Mouse (Mus musculus) embryonic facial prominence, embryonic 13.5 days (tissue): Measurements from ENCODE around the gene Kri1. TPM values are rescaled to one million over a fixed set of nuclear protein-coding genes. Genes with fewer than 3 reads are reported as not detected.
"Not testable (repeated sequence)": the region's sequence is repeated elsewhere in the genome, so short reads cannot be mapped to it uniquely, and the experiment has no call there.

Experiments used
- ATAC-seq: fragments of 200-750 bp; cut with Nextera tagmentation; 2 replicates; pipeline ENCODE4 v1.8.0; 2017; ENCODE audit warnings: low read depth; ENCODE audit not compliant: insufficient number of reproducible peaks, insufficient read depth, low FRiP score, low TSS enrichment
- H3K27ac ChIP-seq: fragments of 300-500 bp; sonication (generic); 2 replicates; pipeline ENCODE4 v1.5.1; 2015; ENCODE audit warnings: moderate library complexity, mild to moderate bottlenecking, inconsistent platforms
- H3K27me3 ChIP-seq: fragments of 300-500 bp; sonication (generic); 2 replicates; pipeline ENCODE4 v1.6.1; 2015; ENCODE audit warnings: mild to moderate bottlenecking, inconsistent platforms
- H3K36me3 ChIP-seq: fragments of 300-500 bp; sonication (generic); 2 replicates; pipeline ENCODE4 v1.6.1; 2015; ENCODE audit warnings: mild to moderate bottlenecking, inconsistent platforms
- H3K4me1 ChIP-seq: fragments of 300-500 bp; sonication (generic); 2 replicates; pipeline ENCODE4 v1.6.1; 2015; ENCODE audit warnings: inconsistent platforms
- H3K4me2 ChIP-seq: fragments of 300-500 bp; sonication (generic); 2 replicates; pipeline ENCODE4 v1.6.1; 2015; ENCODE audit warnings: moderate library complexity, mild to moderate bottlenecking, inconsistent platforms
- H3K4me3 ChIP-seq: fragments of 300-500 bp; sonication (generic); 2 replicates; pipeline ENCODE4 v1.5.1; 2015; ENCODE audit warnings: mild to moderate bottlenecking, inconsistent platforms
- H3K9ac ChIP-seq: fragments of 300-500 bp; sonication (generic); 2 replicates; pipeline ENCODE4 v1.6.1; 2015; ENCODE audit warnings: mild to moderate bottlenecking, inconsistent platforms
- H3K9me3 ChIP-seq: fragments of 300-500 bp; sonication (generic); 2 replicates; pipeline ENCODE4 v1.6.1; 2016; ENCODE audit warnings: inconsistent platforms
- WGBS: fragments of 180-500 bp; shearing (Covaris S2); methylation state at CpG from one replicate; pipeline ENCODE4 v1.1.7; 2015; ENCODE audit warnings: mixed read lengths; 5-methylcytosine and 5-hydroxymethylcytosine counted together
- polyA plus RNA-seq: library from polyadenylated mRNA; unstranded; fragments of >200 nt; fragmentation: Nextera tagmentation; extraction: Ambion mirVana; gene quantifications from 2 replicates; pipeline ENCODE4 v1.2.1, GENCODE M21; 2015

Gene Kri1
- polyA plus RNA-seq, 1 experiment from 2014 or later = 19.2 TPM

DNA sequence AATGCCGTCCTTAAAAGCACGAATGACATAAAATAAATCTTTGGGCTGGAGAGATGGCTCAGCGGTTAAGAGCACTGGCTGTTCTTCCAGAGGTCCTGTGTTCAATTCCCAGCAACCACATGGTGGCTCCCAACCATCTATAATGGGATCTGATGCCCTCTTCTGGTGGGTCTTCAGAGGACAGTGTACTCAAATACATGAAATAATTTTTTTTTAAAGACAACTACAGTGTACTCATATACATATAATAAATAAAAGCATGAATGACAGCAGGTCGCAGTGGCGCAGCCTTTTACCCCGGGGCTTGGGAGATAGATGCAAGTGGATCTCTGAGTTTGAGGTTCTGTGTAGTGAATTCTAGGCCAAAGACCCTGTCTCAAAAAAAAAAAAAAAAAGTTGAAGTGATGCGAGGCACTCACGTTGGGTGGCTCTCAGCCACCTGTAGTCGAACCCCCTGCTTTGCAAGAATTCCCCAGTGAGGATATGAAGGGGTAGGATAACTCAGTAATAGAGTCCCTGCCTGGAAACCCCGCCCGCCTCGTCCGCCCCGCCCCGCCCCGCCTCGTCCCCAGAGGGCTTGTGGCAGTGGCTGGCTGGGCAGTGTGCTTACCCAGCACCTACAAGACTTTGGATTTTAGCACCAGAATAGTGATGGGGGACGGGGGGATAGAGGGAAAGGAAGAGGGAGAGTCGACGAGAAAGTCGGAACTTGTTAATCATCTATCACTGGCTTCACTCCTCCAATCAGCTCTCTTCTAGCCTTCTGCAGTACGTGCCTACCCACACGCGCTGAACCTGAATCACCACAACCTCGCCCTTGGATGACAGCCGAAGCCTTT is 63.0 kb downstream of the Kri1 start:
- no peak for ATAC-seq
- WGBS = 23% methylated on average over 26 of the region's 26 CpGs
- Histone ChIP-seq H3K4me1 (peaks cover 18% of the 10 kb centered on the region), H3K4me3 (peak overlapping the region; percentile 32), H3K4me2 (peak overlapping the region; percentile 56), H3K9me3 (no peaks in the 10 kb centered on the region), H3K36me3 (peaks cover 12% of the 10 kb centered on the region), H3K27ac (no peak overlapping the region), H3K9ac (peak overlapping the region; percentile 59; the same call in 1 of the 2 replicates), H3K27me3 (0 out of 2 replicates have a peak, but pooled peaks cover 6% of the 10 kb centered on the region)

DNA sequence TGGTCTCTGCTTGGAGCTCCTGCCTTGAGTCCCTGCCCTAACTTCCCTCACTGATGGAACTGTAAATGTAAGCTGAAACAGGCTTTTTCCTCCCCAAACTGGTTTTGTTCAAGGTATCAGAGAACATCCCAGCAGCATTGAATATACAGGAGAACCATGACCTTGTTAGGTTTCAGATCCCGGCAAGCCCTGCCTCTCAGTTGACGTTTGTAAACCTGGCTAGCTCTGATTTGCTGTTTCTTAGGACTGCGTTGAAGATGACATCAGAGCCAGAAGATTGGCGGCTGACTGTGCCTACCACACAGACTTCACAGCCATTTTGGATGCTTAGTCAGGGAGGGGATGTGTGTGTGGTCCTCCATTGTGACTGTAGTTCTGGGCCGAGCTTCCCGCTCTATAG is 63.9 kb downstream of the Kri1 start:
- Histone ChIP-seq H3K9ac (no peak overlapping the region), H3K27me3 (0 out of 2 replicates have a peak, but pooled peaks cover 6% of the 10 kb centered on the region), H3K4me2 (no peak overlapping the region), H3K9me3 (no peaks in the 10 kb centered on the region), H3K27ac (no peak overlapping the region), H3K4me1 (peaks cover 18% of the 10 kb centered on the region), H3K36me3 (peaks cover 3% of the 10 kb centered on the region; the same call in 1 of the 2 replicates), H3K4me3 (no peak overlapping the region)
- ATAC-seq = no peak
- WGBS = 94% methylated on average over 6 of the region's 6 CpGs

DNA sequence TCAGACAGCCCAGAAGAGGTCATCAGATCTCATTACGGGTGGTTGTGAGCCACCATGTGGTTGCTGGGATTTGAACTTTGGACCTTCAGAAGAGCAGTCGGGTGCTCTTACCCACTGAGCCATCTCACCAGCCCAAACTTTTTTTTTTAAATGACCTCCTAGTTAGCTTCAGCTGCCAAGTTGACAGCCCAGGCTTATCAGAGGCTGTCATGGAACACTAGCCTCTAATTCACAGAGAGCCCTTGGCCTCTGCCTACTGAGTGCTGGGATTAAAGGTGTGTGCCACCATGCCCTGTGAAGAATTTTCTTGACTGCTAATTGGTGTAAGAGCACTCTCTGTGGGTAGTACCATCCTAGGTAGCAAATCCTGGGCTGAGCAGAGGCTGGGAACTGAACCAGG is 64.3 kb downstream of the Kri1 start:
- H3K4me1 ChIP-seq = peaks cover 18% of the 10 kb centered on the region
- not testable (repeated sequence) for H3K9ac ChIP-seq, H3K27ac ChIP-seq, H3K4me2 ChIP-seq, ATAC-seq, H3K36me3 ChIP-seq, H3K27me3 ChIP-seq, H3K4me3 ChIP-seq, H3K9me3 ChIP-seq
- 96% methylated on average over 2 of the region's 2 CpGs for WGBS

Other genes with a start within 250 kb of the Kri1 start
- gene Zglp1, start 220.9 kb downstream of the Kri1 start, polyA plus RNA-seq = 1.3 TPM in 1 of 2 replicates, not detected in the other
- 0.79 and 1.0 TPM in 2 replicates for gene Gm49373, start 214.9 kb downstream of the Kri1 start, polyA plus RNA-seq
- 60.0 and 60.2 TPM in 2 replicates for gene Fdx1l, start 214.4 kb downstream of the Kri1 start, polyA plus RNA-seq
- 2.3 and 2.4 TPM in 2 replicates for gene Gm38431, start 196.0 kb downstream of the Kri1 start, polyA plus RNA-seq
- gene Raver1, start 196.0 kb downstream of the Kri1 start, polyA plus RNA-seq = 57.7 and 61.0 TPM in 2 replicates
- gene Tyk2, start 156.7 kb downstream of the Kri1 start, polyA plus RNA-seq = 14.1 and 14.4 TPM in 2 replicates
- gene Cdc37, start 138.0 kb downstream of the Kri1 start, polyA plus RNA-seq = 328 and 359 TPM in 2 replicates
- gene Pde4a, start 122.3 kb downstream of the Kri1 start, polyA plus RNA-seq = 4.9 and 6.1 TPM in 2 replicates
- 65.2 and 70.7 TPM in 2 replicates for gene Keap1, start 48.6 kb downstream of the Kri1 start, polyA plus RNA-seq
- 0.21 and 0.58 TPM in 2 replicates for gene S1pr5, start 39.5 kb downstream of the Kri1 start, polyA plus RNA-seq
- gene Atg4d, start 22.7 kb downstream of the Kri1 start, polyA plus RNA-seq = 33.3 and 35.4 TPM in 2 replicates
- 52.1 and 56.2 TPM in 2 replicates for gene Cdkn2d, start 3.4 kb upstream of the Kri1 start, polyA plus RNA-seq
- gene Ap1m2, start 24.4 kb upstream of the Kri1 start, polyA plus RNA-seq = 22.3 and 30.1 TPM in 2 replicates
- gene Slc44a2, start 32.7 kb upstream of the Kri1 start, polyA plus RNA-seq = 120 and 123 TPM in 2 replicates
- 248 and 252 TPM in 2 replicates for gene Ilf3, start 79.9 kb upstream of the Kri1 start, polyA plus RNA-seq
- 47.0 and 53.5 TPM in 2 replicates for gene Qtrt1, start 123.9 kb upstream of the Kri1 start, polyA plus RNA-seq
- 74.5 and 79.8 TPM in 2 replicates for gene Dnm2, start 136.9 kb upstream of the Kri1 start, polyA plus RNA-seq
- 112 and 123 TPM in 2 replicates for gene Tmed1, start 222.3 kb upstream of the Kri1 start, polyA plus RNA-seq
- gene AB124611, start 238.2 kb upstream of the Kri1 start, polyA plus RNA-seq = 6.2 and 7.3 TPM in 2 replicates